Mouse (Mus musculus): ENCODE data around the gene Wnt1.
"Not testable (repeated sequence)": the region's sequence is repeated elsewhere in the genome, so short reads cannot be mapped to it uniquely, and the experiment has no call there.

Wnt1 gene

DNA sequence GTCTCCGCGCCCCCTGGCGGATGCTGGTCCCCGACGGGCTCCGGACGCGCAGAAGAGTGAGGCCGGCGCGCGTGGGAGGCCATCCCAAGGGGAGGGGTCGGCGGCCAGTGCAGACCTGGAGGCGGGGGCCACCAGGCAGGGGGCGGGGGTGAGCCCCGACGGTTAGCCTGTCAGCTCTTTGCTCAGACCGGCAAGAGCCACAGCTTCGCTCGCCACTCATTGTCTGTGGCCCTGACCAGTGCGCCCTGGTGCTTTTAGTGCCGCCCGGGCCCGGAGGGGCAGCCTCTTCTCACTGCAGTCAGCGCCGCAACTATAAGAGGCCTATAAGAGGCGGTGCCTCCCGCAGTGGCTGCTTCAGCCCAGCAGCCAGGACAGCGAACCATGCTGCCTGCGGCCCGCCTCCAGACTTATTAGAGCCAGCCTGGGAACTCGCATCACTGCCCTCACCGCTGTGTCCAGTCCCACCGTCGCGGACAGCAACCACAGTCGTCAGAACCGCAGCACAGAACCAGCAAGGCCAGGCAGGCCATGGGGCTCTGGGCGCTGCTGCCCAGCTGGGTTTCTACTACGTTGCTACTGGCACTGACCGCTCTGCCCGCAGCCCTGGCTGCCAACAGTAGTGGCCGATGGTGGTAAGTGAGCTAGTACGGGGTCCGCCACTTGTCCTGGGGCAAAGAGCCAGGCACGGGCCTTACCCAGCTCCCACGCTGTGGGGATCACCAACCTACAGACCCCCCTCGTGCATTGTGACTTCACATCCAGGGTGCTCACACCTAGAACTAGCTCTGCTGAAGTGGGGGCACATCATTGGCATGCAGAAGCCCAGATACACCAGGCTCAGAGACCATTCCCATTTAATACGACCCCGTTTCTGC is at the start of gene Wnt1:
Gene Wnt1, plus strand, starts transcription at position 197 of the 875 bp plus-strand sequence.
- DNase-seq (ENCODE audit: low read depth) = peak; percentile 66

GRCm38 (mm10) chr15:98740219-98740618 is 49.4 kb upstream of the Wnt1 start:
- no peak for DNase-seq (ENCODE audit: low read depth)

DNA sequence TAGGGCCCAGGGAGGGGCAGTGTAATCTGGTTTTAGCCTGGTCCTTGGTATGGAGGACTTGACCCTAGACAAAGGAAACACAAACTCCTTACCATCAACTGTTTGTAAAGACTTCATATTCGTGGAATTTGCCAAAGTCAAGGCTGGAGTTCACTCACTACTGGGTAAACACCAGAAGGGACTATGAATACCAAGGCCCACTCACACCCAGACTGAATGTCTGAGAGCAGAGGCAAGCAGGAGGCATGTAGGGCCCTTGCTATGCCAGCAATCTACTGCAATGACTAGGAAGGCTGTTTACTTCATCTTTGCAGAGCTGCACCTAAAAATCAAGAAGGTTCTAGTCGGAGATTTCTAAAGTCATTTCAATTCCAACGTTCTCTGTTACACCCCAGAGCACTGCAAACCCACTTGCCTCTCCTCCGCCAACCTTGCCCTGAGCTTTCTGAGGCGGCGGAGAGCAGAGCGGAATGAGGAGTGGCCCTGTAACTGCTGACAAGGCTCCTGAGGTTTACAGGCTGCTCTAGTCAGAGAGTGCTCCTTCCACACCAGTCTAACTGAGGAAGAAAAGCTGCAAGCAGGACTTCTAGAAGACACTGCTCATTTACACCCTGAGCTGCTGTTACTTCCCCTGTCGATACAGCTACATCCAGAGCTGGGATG is 46.8 kb upstream of the Wnt1 start:
- no peak for DNase-seq (ENCODE audit: low read depth)

GRCm38 (mm10) chr15:98743863-98744262 is 45.8 kb upstream of the Wnt1 start:
- DNase-seq (ENCODE audit: low read depth) = not testable (repeated sequence)

GRCm38 (mm10) chr15:98746344-98746965 is 43.2 kb upstream of the Wnt1 start:
- DNase-seq (ENCODE audit: low read depth) = peak; percentile 71

- no peak for DNase-seq (ENCODE audit: low read depth)
These were observed 42.4 kb upstream of the Wnt1 start for GRCm38 (mm10) chr15:98747296-98747695.

DNA sequence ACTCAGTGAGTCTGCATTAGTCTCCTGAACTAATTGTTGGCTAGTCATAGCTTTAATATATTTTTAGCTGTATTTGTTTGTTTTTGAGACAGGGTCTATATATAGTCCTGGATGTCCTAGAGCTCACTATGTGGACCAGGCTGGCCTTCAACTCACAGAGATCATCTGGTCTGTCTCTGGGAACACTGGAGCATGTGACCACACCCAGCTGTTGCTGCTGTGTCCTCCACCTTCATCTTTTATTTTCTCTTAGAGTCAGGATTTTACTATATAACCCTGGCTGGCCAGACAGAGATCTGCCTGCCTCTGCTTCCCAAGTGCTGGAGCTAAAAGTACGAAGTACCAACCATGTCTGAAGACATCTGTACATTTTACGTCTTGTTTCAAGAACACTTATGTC is 40.6 kb upstream of the Wnt1 start:
- no peak for DNase-seq (ENCODE audit: low read depth)

DNA sequence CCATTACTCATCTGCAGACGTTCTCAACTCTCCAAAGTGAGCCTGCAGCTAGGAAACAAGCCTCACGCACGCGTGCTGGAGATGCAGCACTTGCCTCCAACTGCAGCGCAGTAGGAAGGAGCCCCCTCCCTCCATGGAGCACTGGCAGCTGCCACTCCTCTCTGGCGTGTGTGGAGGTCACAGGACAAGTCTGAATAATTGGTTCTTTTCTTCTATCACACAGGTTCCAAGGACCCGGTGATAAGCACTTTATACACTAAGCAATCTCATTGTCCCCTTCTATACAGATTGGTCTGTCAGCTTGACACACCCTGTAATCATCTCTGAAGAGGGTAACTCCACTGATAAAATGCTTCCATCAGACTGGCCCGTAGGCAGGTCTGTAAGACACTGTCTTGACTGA is 36.6 kb upstream of the Wnt1 start:
- no peak for DNase-seq (ENCODE audit: low read depth)

GRCm38 (mm10) chr15:98754125-98754524 is 35.5 kb upstream of the Wnt1 start:
- no peak for DNase-seq (ENCODE audit: low read depth)

- DNase-seq (ENCODE audit: low read depth) = peak; percentile 71
These were observed 27.4 kb upstream of the Wnt1 start for GRCm38 (mm10) chr15:98762201-98762621.

DNA sequence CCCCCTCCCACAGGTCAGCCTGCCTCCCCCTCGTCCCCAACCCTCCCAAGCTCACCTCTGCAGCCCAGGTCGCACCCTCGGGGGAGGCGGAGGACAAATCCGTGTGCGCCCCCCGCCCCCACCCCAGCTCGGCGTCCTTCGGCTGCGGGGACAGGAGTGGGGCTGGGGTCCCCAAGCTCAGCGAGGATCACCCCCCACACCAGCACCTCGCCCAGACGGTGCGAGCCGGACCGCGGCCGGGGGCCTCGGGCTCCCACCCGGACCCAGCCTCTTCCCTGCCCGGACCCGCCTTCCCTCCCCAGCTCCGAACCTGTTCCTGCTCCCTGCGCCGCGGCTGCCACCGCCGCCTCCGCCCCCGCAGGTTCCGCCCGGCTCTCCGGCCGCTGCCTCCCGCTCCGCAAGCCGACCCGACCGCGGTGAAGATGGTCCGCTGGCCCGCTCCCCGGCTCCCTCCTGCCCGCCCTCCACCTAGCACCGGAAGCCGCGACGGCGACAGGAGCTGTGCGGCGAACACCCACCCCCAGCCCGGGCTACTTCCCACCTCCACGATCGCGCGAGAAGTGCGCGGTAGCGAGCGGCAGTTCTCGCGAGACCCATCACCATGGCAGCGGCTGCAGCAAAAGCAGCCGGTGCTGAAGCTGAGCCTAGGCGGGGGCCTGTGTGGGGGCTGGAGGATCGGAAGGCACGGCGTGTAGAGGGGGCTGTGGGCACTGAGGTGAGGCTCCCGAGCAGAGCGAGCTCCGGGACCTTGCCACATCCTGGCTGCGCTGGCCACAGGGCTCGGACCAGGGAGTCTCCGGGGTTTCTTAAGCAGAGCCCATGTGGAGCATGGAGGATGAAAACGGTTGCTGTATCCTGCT is 26.8 kb upstream of the Wnt1 start, which contains the start of gene Arf3:
Gene Arf3, minus strand, starts transcription at position 545 of the 860 bp plus-strand sequence.
- DNase-seq (ENCODE audit: low read depth) = peak; percentile 97

DNA sequence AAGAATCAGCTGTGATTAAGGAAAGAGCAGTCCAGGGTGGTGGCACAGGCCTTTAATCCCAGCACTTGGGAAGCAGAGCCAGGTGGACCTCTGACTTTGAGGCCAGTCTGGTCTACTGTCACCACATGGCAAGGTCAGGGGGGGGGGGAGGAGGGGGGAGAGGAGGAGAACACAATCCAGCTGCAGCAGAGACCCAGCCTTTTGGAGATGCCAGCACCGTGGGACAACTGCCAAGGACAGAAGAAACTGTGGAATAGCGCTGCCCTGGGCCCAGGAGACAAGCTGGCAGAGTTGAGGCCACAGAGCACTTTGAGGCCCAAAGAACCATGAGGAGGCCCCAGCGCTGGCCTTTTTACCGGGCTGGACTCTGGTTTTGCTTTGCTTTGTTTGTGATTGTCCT is 23.7 kb upstream of the Wnt1 start:
- no peak for DNase-seq (ENCODE audit: low read depth)

DNA sequence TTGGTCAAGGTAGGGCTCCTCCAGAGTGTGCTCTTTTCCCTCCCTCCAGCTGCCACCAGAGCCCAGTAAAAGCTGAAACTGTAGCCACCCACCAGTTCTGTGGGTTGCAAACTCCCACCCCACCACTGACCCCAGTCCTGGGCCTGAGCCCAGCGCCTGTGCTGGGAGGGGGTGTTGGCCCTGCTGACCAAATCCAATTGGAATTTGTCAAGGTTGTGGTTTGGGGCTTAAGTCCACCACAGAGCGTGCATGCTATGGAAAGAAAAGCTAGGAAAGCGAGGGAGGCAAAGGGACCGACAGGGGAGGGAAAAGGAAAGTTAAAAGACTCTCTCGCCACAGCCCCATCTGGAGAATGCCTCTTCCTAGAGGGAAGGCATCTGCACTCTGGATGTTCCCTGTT is 21.4 kb upstream of the Wnt1 start:
- DNase-seq (ENCODE audit: low read depth) = peak; percentile 74

GRCm38 (mm10) chr15:98771813-98772425 is 17.7 kb upstream of the Wnt1 start:
- DNase-seq (ENCODE audit: low read depth) = no peak

DNA sequence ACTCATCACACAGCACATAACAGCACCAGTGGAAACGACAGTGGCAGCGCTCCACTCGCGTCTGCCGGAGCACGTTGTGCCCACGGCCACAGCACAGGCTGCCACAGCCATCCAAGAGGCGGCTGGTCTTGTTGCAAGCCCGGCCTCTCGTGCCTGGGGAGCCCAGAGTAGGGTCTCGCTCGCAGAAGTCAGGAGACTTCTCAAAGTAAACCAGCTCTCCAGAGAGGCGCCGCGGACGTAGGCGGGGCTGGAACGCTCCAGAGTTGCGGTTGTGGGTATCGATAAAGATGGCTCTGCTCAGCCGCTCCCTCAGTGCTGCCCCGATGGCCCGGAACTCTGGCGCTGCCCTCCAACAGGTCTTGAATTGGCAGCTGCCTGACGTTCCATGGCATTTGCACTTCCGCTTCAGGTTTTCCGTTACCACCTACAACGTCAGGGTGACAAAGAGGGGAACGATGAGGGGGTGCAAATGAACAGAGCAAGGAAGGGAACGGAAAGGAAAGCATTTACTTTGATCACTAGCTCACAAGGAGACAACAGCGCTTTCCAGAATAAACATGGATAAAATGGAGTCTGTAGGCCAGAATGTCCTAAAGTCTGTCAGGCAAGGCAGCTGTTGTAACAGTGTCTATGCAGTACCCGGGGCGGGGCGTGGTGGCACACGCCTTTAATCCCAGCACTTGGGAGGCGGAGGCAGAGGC is 17.0 kb upstream of the Wnt1 start:
- DNase-seq (ENCODE audit: low read depth) = no peak

- DNase-seq (ENCODE audit: low read depth) = peak; percentile 32
These were observed 15.6 kb upstream of the Wnt1 start for GRCm38 (mm10) chr15:98774096-98774495.

GRCm38 (mm10) chr15:98775533-98775932 is 14.1 kb upstream of the Wnt1 start:
- DNase-seq (ENCODE audit: low read depth) = no peak

GRCm38 (mm10) chr15:98776280-98777004 is 13.2 kb upstream of the Wnt1 start:
- DNase-seq (ENCODE audit: low read depth) = no peak

DNA sequence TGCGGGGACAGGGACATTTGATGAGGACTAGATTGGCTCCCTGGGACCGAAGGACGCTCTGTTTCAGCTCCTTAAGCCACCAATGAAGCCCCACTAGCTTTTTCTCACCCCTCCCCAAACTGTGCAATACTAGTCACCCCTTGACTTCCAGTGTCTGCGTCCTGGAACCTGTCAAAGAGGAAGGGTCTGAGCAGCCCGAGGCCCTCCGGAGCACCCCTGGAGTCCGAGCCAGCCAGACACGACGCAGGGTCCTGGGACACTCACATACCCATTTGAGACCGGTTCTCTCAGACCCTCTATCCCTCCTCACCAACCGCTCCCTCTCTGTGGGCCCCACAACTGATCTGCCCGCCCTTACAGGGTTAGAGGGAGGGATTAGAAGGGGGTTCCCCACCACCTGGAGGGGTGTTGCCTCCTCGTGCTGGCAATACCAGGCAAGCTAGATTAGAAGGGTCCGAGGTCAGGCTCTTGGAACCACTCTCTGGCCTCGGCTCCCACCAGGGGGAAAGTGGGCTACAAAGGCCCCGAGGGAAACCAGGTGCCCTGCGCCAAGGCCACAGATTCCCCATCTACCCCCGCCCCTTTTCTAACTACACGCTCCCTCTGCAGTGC is 12.5 kb upstream of the Wnt1 start:
- no peak for DNase-seq (ENCODE audit: low read depth)

DNA sequence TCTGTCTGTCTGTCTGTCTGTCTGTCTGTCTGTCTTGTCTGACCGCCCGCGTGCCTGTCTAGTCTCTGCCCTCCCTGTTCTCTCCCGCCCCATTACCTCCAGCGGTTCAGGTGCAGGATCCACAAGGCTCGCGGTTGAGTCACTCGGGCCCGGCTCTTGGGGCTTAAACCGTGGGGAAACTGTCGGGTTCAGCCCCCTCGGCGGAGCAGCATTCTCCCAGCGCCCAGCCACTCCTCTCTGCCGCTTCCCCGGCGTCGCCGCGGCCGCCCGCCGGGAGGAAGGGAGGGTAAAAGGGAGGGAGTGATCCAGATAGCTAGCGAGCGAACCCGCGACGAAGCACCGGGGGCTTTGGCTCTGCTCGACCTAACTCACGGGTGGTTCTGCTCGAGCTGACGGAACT is 11.9 kb upstream of the Wnt1 start, which contains the start of gene Wnt10b:
Gene Wnt10b, minus strand, starts transcription at position 389 of the 400 bp plus-strand sequence.
- DNase-seq (ENCODE audit: low read depth) = no peak
